Mouse (Mus musculus) neural tube, embryonic 15.5 days (tissue): ENCODE measurements around the gene Necab2. TPM values are rescaled to one million over a fixed set of nuclear protein-coding genes. Genes with fewer than 3 reads are reported as not detected.

Experiments used
- ATAC-seq: fragments of 200-750 bp; cut with Nextera tagmentation; 2 replicates; pipeline ENCODE4 v1.8.0; 2017; ENCODE audit warnings: mild to moderate bottlenecking, moderate TSS enrichment, moderate library complexity; ENCODE audit not compliant: low FRiP score
- H3K27ac ChIP-seq: fragments of 300-500 bp; sonication (generic); replicated peaks from 2 replicates; pipeline ENCODE4 v1.5.1; 2015; ENCODE audit warnings: mild to moderate bottlenecking, inconsistent platforms
- H3K27me3 ChIP-seq: fragments of 300-500 bp; sonication (generic); replicated peaks from 2 replicates; pipeline ENCODE4 v1.6.1; 2015; ENCODE audit warnings: inconsistent platforms
- H3K36me3 ChIP-seq: fragments of 300-500 bp; sonication (generic); 2 replicates; pipeline ENCODE4 v1.6.1; 2015; ENCODE audit warnings: inconsistent platforms
- H3K4me1 ChIP-seq: fragments of 300-500 bp; sonication (generic); 2 replicates; pipeline ENCODE4 v1.6.1; 2015; ENCODE audit warnings: inconsistent platforms
- H3K4me2 ChIP-seq: fragments of 300-500 bp; sonication (generic); 2 replicates; pipeline ENCODE4 v1.6.1; 2015; ENCODE audit warnings: inconsistent platforms, mild to moderate bottlenecking, moderate library complexity
- H3K4me3 ChIP-seq: fragments of 300-500 bp; sonication (generic); replicated peaks from 2 replicates; pipeline ENCODE4 v1.5.1; 2015; ENCODE audit warnings: mild to moderate bottlenecking, inconsistent platforms
- H3K9ac ChIP-seq: fragments of 300-500 bp; sonication (generic); replicated peaks from 2 replicates; pipeline ENCODE4 v1.6.1; 2015; ENCODE audit warnings: mild to moderate bottlenecking, inconsistent platforms
- H3K9me3 ChIP-seq: fragments of 300-500 bp; sonication (generic); replicated peaks from 2 replicates; pipeline ENCODE4 v1.6.1; 2016; ENCODE audit warnings: inconsistent platforms
- WGBS: fragments of 180-500 bp; shearing (Covaris S2); methylation state at CpG from one replicate; pipeline ENCODE4 v1.1.7; 2015; ENCODE audit warnings: mixed read lengths; 5-methylcytosine and 5-hydroxymethylcytosine counted together
- polyA plus RNA-seq: library from polyadenylated mRNA; unstranded; fragments of >200 nt; fragmentation: Nextera tagmentation; extraction: Ambion mirVana; gene quantifications from 2 replicates; pipeline ENCODE4 v1.2.1, GENCODE M21; 2015

Gene Necab2
- polyA plus RNA-seq, 1 experiment from 2014 or later: 45.3 TPM

DNA sequence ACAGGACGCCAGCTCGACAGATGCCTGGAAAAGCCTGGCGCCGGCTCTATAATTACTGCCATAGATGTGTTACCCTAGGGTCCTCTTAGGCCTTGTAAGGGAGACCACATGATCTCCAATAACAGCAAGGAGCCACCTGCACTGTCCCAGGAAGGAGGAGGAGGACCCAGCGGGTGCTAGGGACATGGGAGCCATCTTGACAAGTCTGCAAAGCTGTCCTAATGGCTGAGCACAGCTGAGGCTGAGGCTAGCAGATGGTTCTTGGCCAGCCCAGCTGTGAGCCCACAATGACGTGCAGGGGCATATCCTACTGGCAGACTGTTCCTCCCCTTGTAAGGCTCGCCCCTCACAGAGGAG lies 6.6 kb upstream of the Necab2 start:
- H3K27ac ChIP-seq: peak overlapping the region; percentile 28; the same call in 1 of the 2 replicates

DNA sequence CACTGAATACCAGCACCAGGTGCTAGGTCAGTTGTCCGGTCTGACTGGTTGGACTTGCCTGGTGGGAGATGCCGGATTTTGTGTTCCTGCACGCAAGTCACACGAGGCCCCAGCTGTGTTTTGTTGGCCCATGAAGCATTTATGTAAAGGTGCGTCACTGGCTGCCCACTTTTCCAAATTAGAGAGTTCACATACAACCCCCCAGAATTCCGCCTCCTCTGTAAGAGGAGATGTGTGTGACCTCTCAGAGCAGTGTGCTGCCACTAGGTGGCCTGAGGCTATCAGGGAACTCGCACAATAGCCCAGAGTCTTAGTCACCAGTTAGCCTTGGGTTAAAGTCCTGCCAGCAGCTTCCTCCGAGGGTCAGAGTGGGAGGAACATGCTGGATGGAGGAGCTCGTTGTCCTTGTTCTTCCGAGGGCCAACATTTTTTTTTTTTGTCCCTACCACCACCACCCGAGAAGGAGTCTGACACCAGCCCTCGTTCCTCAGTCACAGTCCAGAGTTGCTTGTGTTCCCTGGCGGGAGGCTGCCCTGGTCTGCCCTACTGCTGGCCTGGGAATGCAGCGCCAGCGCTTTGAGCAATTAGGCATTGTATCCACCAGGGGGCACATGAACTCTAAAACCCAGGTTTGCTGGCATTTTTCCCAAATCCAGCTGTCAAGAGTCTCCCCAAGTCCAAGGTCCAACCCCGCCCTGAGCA lies 6.1 kb upstream of the Necab2 start:
- 0 out of 2 replicates have a peak, but pooled peaks have one; percentile 25 for ATAC-seq
- no peaks in the 10 kb centered on the region for H3K36me3 ChIP-seq
- peak overlapping the region; percentile 23 for H3K4me2 ChIP-seq
- no peak overlapping the region for H3K4me3 ChIP-seq
- WGBS: 13% methylated on average over 16 of the region's 16 CpGs
- peak overlapping the region; percentile 28; the same call in 1 of the 2 replicates for H3K27ac ChIP-seq
- H3K27me3 ChIP-seq: peaks cover 3% of the 10 kb centered on the region
- no peak overlapping the region for H3K9ac ChIP-seq
- H3K4me1 ChIP-seq: peaks cover 19% of the 10 kb centered on the region
- H3K9me3 ChIP-seq: no peaks in the 10 kb centered on the region

More for the DNA sequence above, 6.6 kb upstream of the Necab2 start:
- Histone ChIP-seq H3K36me3 (no peaks in the 10 kb centered on the region), H3K27me3 (peaks cover 3% of the 10 kb centered on the region), H3K4me3 (no peak overlapping the region), H3K4me2 (no peak overlapping the region), H3K4me1 (peaks cover 19% of the 10 kb centered on the region), H3K9ac (no peak overlapping the region), H3K9me3 (no peaks in the 10 kb centered on the region)
- peak; percentile 29; the same call in 1 of the 2 replicates for ATAC-seq
- 37% methylated on average over 7 of the region's 7 CpGs for WGBS

DNA sequence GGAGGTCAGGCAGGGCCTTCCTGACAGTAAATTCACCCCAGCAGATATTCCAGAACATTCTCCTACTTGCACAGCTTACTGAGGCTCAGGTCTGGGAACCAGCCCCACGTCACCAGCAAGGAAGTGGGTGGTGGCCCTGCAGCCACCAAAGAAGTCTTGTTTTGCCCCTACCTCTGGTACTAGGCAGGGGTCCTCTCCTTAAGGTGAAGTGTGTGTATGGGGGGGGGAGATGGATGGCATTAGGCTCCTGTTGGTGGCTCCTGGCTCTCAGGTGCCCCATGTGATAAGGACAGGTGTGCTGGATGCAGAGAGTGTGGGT lies 5.6 kb upstream of the Necab2 start:
- ATAC-seq: 0 out of 2 replicates have a peak, but pooled peaks have one; percentile 2
- WGBS: 61% methylated on average over 1 of the region's 1 CpGs
- Histone ChIP-seq H3K36me3 (no peaks in the 10 kb centered on the region), H3K4me3 (no peak overlapping the region), H3K27ac (no peak overlapping the region), H3K4me1 (peaks cover 19% of the 10 kb centered on the region), H3K9me3 (no peaks in the 10 kb centered on the region), H3K27me3 (peaks cover 3% of the 10 kb centered on the region), H3K4me2 (peak overlapping the region; percentile 23; the same call in 1 of the 2 replicates), H3K9ac (no peak overlapping the region)

DNA sequence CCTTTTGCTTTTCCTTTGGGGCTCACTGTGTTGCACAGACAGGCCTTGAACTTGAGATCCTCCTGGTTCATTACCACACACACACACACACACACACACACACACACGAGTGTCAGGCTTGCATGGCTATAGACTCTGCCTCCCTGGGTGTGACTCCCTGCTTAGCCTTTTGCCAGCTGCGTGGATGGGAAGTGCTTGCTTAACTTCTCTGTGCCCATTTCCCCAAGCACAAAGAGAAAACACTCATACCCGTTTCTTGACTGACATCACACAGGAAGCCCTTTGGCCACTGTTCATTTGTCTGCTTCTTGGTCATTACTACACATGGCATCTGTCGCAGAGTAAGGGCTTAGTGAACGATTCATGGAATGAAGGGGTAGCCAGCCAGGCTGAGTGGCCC lies 4.5 kb upstream of the Necab2 start:
- H3K36me3 ChIP-seq: no peaks in the 10 kb centered on the region

DNA sequence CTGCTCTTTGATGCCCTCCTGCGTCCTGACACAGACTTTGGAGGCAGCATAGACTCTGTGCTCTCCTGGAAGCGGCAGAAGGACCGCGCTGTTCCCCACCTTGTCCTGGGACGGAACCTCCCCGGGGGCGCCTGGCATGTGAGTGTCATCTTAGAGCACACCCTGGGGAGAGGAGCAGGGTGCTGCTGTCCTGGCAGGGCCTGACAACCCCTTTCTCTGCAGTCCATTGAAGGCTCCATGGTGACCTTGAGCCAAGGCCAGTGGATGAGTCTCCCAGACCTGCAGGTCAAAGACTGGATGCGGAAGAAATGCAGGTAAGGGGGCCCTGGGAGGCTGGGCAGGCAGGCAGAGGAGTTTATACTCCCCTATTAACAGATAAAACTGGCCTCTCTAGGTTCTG lies 3.5 kb upstream of the Necab2 start:
- H3K4me1 ChIP-seq: peaks cover 34% of the 10 kb centered on the region
- H3K9ac ChIP-seq: no peak overlapping the region
- H3K27ac ChIP-seq: no peak overlapping the region
- H3K4me3 ChIP-seq: no peak overlapping the region
- H3K4me2 ChIP-seq: no peak overlapping the region
- no peaks in the 10 kb centered on the region for H3K36me3 ChIP-seq
- peaks cover 6% of the 10 kb centered on the region for H3K27me3 ChIP-seq
- ATAC-seq: no peak
- 95% methylated on average over 8 of the region's 8 CpGs for WGBS
- H3K9me3 ChIP-seq: no peaks in the 10 kb centered on the region

More for the DNA sequence above, 4.5 kb upstream of the Necab2 start:
- ATAC-seq: no peak
- peaks cover 24% of the 10 kb centered on the region for H3K4me1 ChIP-seq
- no peak overlapping the region for H3K4me3 ChIP-seq
- no peaks in the 10 kb centered on the region for H3K9me3 ChIP-seq
- H3K27ac ChIP-seq: no peak overlapping the region
- 74% methylated on average over 5 of the region's 5 CpGs for WGBS
- H3K4me2 ChIP-seq: no peak overlapping the region
- H3K27me3 ChIP-seq: peaks cover 3% of the 10 kb centered on the region; the same call in 1 of the 2 replicates
- H3K9ac ChIP-seq: no peak overlapping the region

DNA sequence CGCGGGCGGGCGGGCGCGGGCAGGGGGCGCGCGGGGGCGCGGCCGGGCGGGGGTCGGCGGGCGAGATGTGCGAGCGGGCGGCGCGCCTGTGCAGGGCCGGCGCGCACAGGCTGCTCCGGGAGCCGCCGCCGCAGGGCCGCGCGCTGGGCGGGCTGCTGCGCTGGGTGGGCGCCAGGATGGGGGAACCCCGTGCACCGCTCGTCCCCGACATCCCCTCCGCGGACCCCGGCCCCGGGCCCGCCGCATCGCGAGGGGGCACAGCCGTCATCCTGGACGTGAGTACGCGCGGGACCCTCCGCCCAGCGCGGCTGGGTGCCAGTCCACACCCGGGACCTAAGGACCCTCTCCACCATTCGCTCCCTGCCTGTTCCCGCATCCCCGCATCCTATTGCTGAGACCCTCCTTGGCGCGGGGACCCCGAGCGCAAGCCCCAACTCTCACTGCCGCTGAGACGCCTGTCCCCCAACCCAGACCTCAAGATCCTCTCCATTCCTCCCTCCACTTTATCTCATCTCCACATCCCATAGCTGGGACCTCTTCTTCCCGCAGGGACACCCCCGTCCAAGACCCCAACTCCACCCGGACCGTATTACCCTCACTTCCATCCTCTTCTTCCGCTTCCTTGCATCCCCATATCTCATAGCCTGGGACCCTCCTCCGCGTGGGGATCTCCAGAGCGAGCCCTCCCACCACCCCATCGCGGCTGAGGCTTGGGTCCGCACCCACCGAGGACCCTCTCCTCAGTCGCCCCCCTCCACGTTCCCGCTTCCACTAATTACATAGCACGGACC lies 666 bp downstream of the Necab2 start:
- H3K4me2 ChIP-seq: peak overlapping the region; percentile 92
- peak overlapping the region; percentile 74 for H3K9ac ChIP-seq
- no peaks in the 10 kb centered on the region for H3K36me3 ChIP-seq
- H3K4me1 ChIP-seq: peaks cover 22% of the 10 kb centered on the region
- H3K27ac ChIP-seq: no peak overlapping the region
- no peaks in the 10 kb centered on the region for H3K9me3 ChIP-seq
- peak overlapping the region; percentile 69 for H3K4me3 ChIP-seq
- peaks cover 18% of the 10 kb centered on the region for H3K27me3 ChIP-seq
- ATAC-seq: peak; percentile 59
- WGBS: under 1% methylated on average over 55 of the region's 80 CpGs

DNA sequence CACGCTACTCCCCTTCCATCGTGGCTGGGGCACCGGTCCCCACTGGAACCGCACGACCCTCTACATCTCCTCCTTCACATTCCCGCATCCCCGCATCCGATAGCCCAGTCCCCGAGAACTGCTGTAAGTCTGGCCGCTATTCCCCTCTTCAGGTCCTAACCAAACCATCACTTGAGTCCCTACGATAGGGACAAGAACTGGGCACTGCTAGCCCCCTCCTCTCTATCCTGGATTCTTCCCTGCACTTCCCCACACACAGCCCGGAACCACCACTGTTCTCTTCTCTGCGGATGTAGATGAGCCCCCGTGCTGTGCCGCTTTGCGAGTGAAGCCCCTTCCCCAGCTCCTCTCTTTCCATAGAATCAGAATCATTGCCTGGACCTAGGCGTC lies 1.3 kb downstream of the Necab2 start:
- H3K27me3 ChIP-seq: peaks cover 16% of the 10 kb centered on the region
- H3K4me1 ChIP-seq: peaks cover 22% of the 10 kb centered on the region
- H3K9ac ChIP-seq: peak overlapping the region; percentile 74
- no peaks in the 10 kb centered on the region for H3K9me3 ChIP-seq
- H3K4me3 ChIP-seq: peak overlapping the region; percentile 69
- peak overlapping the region; percentile 92 for H3K4me2 ChIP-seq
- peak; percentile 7 for ATAC-seq
- no peaks in the 10 kb centered on the region for H3K36me3 ChIP-seq
- H3K27ac ChIP-seq: no peak overlapping the region
- under 1% methylated on average over 17 of the region's 17 CpGs for WGBS

DNA sequence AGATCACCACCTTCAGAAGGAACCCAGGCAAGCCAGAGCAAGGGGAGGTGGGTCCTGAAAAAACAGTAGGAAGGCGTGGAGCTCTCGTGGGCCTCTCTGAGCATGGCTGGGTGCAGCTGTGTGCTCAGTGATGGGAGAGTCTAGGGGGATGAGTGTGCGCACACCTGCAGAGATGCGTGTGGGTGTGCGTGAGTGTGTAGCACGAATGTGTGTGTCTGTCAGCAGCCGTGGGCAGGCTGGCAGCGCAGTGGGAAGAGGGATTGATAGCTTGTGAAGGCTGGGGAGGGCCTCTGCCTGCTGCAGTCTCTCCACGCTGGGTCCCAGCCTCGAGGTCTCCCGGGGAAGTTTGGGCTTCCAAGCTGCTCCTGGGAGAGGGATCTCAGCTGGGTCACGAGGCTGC lies 3.1 kb downstream of the Necab2 start:
- Histone ChIP-seq H3K27me3 (peaks cover 14% of the 10 kb centered on the region), H3K4me1 (peaks cover 22% of the 10 kb centered on the region), H3K4me2 (no peak overlapping the region), H3K4me3 (no peak overlapping the region), H3K36me3 (no peaks in the 10 kb centered on the region), H3K27ac (no peak overlapping the region), H3K9ac (no peak overlapping the region), H3K9me3 (no peaks in the 10 kb centered on the region)
- WGBS: 69% methylated on average over 12 of the region's 12 CpGs
- ATAC-seq: no peak

DNA sequence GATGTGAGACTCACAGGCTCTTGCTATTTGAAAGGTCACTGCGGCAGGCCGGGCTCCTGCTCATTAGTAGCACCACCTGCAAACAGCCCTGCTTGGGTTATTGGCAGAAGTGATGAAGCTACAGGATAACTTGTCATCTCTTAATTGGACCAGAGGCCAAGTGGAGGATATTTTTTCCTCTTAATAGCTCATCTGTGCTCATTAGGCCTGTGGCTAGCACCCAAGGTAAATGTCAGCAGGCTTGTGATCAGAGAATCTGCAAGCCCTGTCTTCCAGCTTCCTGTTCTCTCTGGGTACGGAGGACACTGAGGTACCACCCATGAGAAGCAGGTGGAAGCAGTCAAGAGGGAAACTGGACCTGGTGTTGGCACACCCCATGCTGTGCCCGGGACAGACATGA lies 4.6 kb downstream of the Necab2 start:
- 81% methylated on average over 4 of the region's 4 CpGs for WGBS
- no peaks in the 10 kb centered on the region for H3K9me3 ChIP-seq

DNA sequence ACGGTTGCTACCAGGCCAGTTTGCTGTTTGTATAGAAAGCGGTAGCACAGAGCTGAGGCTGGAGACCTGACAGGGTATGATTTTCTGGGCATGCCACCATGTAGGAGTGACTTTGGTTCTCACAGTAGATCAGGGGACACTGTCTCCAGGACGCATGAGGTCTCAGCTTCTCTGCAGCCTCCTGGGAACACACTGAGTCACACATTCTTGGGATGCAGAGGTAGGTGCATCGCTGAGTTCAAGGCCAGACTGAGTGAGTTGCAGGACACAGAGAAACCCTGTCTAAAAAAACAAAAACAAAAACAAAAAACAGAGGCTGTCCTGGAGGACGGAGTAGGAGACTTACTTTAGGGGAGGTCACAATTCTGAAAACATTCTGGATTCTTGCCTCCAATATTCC lies 6.4 kb downstream of the Necab2 start:
- peaks cover 13% of the 10 kb centered on the region for H3K27me3 ChIP-seq
- no peaks in the 10 kb centered on the region for H3K36me3 ChIP-seq
- no peak overlapping the region for H3K9ac ChIP-seq
- 95% methylated on average over 5 of the region's 5 CpGs for WGBS
- no peak overlapping the region for H3K27ac ChIP-seq
- no peak for ATAC-seq
- no peaks in the 10 kb centered on the region for H3K9me3 ChIP-seq
- no peak overlapping the region for H3K4me2 ChIP-seq
- no peak overlapping the region for H3K4me3 ChIP-seq
- H3K4me1 ChIP-seq: peaks cover 7% of the 10 kb centered on the region

More for the DNA sequence above, 4.6 kb downstream of the Necab2 start:
- ATAC-seq: no peak
- H3K9ac ChIP-seq: no peak overlapping the region
- H3K4me1 ChIP-seq: peaks cover 19% of the 10 kb centered on the region
- no peak overlapping the region for H3K4me3 ChIP-seq
- H3K4me2 ChIP-seq: no peak overlapping the region
- no peak overlapping the region for H3K27ac ChIP-seq
- peaks cover 14% of the 10 kb centered on the region for H3K27me3 ChIP-seq
- H3K36me3 ChIP-seq: no peaks in the 10 kb centered on the region

DNA sequence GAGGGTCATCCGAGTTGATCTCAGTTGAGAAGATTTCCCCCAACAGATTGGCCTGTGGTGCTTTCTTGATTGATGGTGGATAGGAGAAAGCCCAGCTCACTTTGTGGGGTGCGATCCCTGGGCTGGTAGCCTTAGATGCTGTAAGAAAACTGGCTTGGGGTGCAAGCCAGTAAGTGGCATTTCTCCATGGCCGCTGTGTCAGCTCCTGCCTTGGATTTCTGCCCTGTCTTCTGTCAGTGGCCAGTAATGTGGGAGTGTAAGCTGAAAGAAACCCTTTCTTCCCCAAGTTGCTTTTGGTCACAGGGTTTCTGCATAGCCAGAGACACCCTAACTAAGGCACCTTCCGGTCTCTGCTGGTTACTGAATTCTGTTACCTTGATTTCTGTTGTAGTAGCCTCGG lies 9.5 kb downstream of the Necab2 start:
- no peak overlapping the region for H3K27ac ChIP-seq
- no peaks in the 10 kb centered on the region for H3K36me3 ChIP-seq
- no peak overlapping the region for H3K4me3 ChIP-seq
- 88% methylated on average over 5 of the region's 5 CpGs for WGBS
- ATAC-seq: no peak
- no peak overlapping the region for H3K9ac ChIP-seq
- H3K27me3 ChIP-seq: no peaks in the 10 kb centered on the region
- no peaks in the 10 kb centered on the region for H3K9me3 ChIP-seq
- H3K4me1 ChIP-seq: peaks cover 18% of the 10 kb centered on the region
- no peak overlapping the region for H3K4me2 ChIP-seq

DNA sequence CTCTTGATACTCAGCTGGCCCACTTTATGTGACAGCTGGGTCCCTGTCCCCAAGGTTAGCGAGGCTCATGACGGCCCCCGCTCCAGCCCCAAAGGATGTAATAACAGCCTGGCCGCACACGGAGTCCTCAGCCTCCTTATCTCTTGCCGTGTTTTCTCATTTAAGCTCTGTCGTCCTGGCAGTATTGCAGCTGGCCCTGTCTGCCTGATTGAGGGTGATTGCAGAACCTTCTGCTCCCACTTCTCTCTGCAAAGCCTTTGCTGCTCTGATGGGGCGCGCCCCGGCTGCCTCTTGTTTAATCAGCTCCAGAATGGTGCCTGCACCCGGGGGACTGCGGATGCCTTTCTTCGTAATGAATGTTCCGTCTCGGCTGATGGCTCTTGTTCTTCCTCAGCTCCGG lies 13.2 kb downstream of the Necab2 start:
- Histone ChIP-seq H3K27me3 (no peaks in the 10 kb centered on the region; the same call in 1 of the 2 replicates), H3K9me3 (no peaks in the 10 kb centered on the region), H3K36me3 (no peaks in the 10 kb centered on the region), H3K4me3 (no peak overlapping the region), H3K4me1 (peaks cover 36% of the 10 kb centered on the region), H3K4me2 (peak overlapping the region; percentile 15; the same call in 1 of the 2 replicates), H3K27ac (peak overlapping the region; percentile 68), H3K9ac (no peak overlapping the region)
- 18% methylated on average over 16 of the region's 16 CpGs for WGBS
- ATAC-seq: peak; percentile 25; the same call in 1 of the 2 replicates
